In the genomic region with DNA sequence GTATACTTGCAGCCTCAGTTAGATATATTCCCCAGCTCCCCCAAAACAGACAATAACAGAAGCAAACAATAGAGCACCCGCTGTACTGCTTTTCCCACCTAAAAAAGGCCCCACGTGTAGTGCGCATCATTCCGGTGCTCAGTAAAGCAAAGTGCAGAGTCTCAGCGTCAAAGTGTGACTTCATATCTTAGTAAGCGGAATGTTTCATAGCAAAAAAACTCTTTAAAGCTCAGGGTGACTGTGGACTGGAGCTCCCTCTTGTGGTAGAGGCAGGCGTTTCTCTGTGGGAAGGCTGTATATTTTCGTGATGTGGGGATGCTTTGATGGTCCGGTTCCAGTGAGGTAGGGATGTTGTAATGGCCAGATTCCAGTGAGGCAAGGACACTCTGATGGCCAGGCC, we compare ENCODE assay signal across 9 mouse cellular contexts. TPM values are rescaled to one million over a fixed set of nuclear protein-coding genes. Genes with fewer than 3 reads are reported as not detected.
DNase-seq lines count a peak whose midpoint lies in the region; ATAC-seq and TF ChIP-seq lines count a peak whose summit lies in the region.
"Had no signal": no experiment of that assay in that cellular context is flagged by ENCODE, and none has a peak within 500 bp of the region (broad histone marks: within the 10 kb centered on the region; RNA-seq: fewer than 3 reads in every experiment).

No protein-coding gene starts in this region.

- no peak overlapping the region for H3K4me3 ChIP-seq in kidney, embryonic 15.5 days (replicated peaks)
- H3K4me3 ChIP-seq in CH12.LX (replicated peaks in 1 of 3; ENCODE audit: low read depth in 2 of 3, low read length in 2 of 3, poor library complexity in 1 of 3): peak overlapping the region in 1 of 3 experiments; percentile 5
- no peak overlapping the region for H3K4me3 ChIP-seq in embryonic facial prominence, embryonic 11.5 days (ENCODE audit: low read depth, low read length)
- H3K4me3 ChIP-seq: lung, embryonic 15.5 days had no signal

- TF ChIP-seq EP300 in CH12.LX (IDR thresholded peaks at IDR 0.05; ENCODE audit: low read length): no peak; the same call in 1 of the 2 replicates

- dilution Hi-C loops in CH12.LX (cut with MboI; ENCODE audit: extremely low pct_ligation_motif_present, extremely low pct_unique_long_range_greater_than_20kb, low sequenced_read_pairs): no loop called here

- H3K4me1 ChIP-seq in kidney, embryonic 15.5 days: no peaks in the 10 kb centered on the region
- H3K4me1 ChIP-seq in CH12.LX (ENCODE audit: control insufficient read depth in 1 of 2, insufficient read depth in 2 of 2): peaks cover 0 to 11% of the 10 kb centered on the region in 2 experiments; a peak in 2 of 4 replicates
- H3K4me1 ChIP-seq in embryonic facial prominence, embryonic 11.5 days (ENCODE audit: control insufficient read depth, insufficient read depth, low read length): no peaks in the 10 kb centered on the region

- H3K4me2 ChIP-seq in kidney, embryonic 15.5 days: no peak overlapping the region
- no peak overlapping the region for H3K4me2 ChIP-seq in CH12.LX (ENCODE audit: insufficient read depth, low read depth, poor library complexity, severe bottlenecking)
- H3K4me2 ChIP-seq in embryonic facial prominence, embryonic 11.5 days (ENCODE audit: low read depth, low read length): no peak overlapping the region
- H3K4me2 ChIP-seq: lung, embryonic 15.5 days had no signal

- H3K9me3 ChIP-seq in kidney, embryonic 15.5 days (replicated peaks): no peaks in the 10 kb centered on the region
- H3K9me3 ChIP-seq in CH12.LX (replicated peaks; ENCODE audit: low read length): no peaks in the 10 kb centered on the region
- H3K9me3 ChIP-seq in embryonic facial prominence, embryonic 11.5 days (replicated peaks; ENCODE audit: control insufficient read depth, low read length): no peaks in the 10 kb centered on the region
- H3K9me3 ChIP-seq: lung, embryonic 15.5 days had no signal

- peak; percentile 97 for TF ChIP-seq CTCF in CH12.LX (conservative IDR thresholded peaks at IDR 0.05 in 1 of 2, IDR thresholded peaks at IDR 0.05 in 1 of 2; ENCODE audit: low read depth in 2 of 2, low read length in 2 of 2)

- H3K9ac ChIP-seq in kidney, embryonic 15.5 days: no peak overlapping the region
- no peak overlapping the region for H3K9ac ChIP-seq in CH12.LX (ENCODE audit: insufficient read depth, low read depth)
- H3K9ac ChIP-seq in embryonic facial prominence, embryonic 11.5 days (replicated peaks; ENCODE audit: low read length): no peak overlapping the region
- H3K9ac ChIP-seq: lung, embryonic 15.5 days had no signal

- DNase-seq in kidney, adult 11 months: peak; percentile 12
- DNase-seq in CH12.LX (ENCODE audit: extremely low read depth) (peak; percentile 85), ZHBTc4 (ENCODE audit: low read depth, low spot score) (peak; percentile 68)
- DNase-seq in embryonic facial prominence, embryonic 11.5 days (ENCODE audit: low spot score): peak; percentile 60
- DNase-seq in layer of hippocampus, postnatal 36 days: peak; percentile 61 to 63
- peak; percentile 70 for DNase-seq in retina, embryonic 14.5 days (ENCODE audit: low spot score)

- peak; percentile 90 for TF ChIP-seq RAD21 in CH12.LX (IDR thresholded peaks at IDR 0.05; ENCODE audit: low read depth, low read length)

- in situ Hi-C loops in CH12.LX (cut with MboI; ENCODE audit: low pct_ligation_motif_present, low pct_unique_long_range_greater_than_20kb, low sequenced_read_pairs): no loop called here

- no peaks in the 10 kb centered on the region for H3K27me3 ChIP-seq in kidney, embryonic 15.5 days
- H3K27me3 ChIP-seq in CH12.LX (replicated peaks): no peaks in the 10 kb centered on the region
- no peaks in the 10 kb centered on the region for H3K27me3 ChIP-seq in embryonic facial prominence, embryonic 11.5 days (ENCODE audit: control insufficient read depth, insufficient read depth, low read length)
- H3K27me3 ChIP-seq: lung, embryonic 15.5 days had no signal

- 54% methylated on average over 9 of the region's 9 CpGs for WGBS in kidney, embryonic 15.5 days
- WGBS in embryonic facial prominence, embryonic 11.5 days: 55% methylated on average over 9 of the region's 9 CpGs

- TF ChIP-seq POLR2A in CH12.LX (IDR thresholded peaks at IDR 0.05; ENCODE audit: low read depth, low read length): no peak

- no peaks in the 10 kb centered on the region for H3K79me2 ChIP-seq in CH12.LX (replicated peaks; ENCODE audit: control insufficient read depth, extremely low read depth, insufficient read depth, poor library complexity, severe bottlenecking)

- H3K27ac ChIP-seq in kidney, embryonic 15.5 days: no peak overlapping the region
- H3K27ac ChIP-seq in CH12.LX (ENCODE audit: insufficient read depth, low read depth): no peak overlapping the region
- H3K27ac ChIP-seq in embryonic facial prominence, embryonic 11.5 days (replicated peaks; ENCODE audit: low read depth, low read length): no peak overlapping the region
- H3K27ac ChIP-seq: lung, embryonic 15.5 days had no signal

- ATAC-seq in kidney, embryonic 15.5 days (replicated peaks; ENCODE audit: low FRiP score): no peak
- ATAC-seq in embryonic facial prominence, embryonic 11.5 days (replicated peaks; ENCODE audit: insufficient number of reproducible peaks, low FRiP score, low TSS enrichment, low read depth): no peak
- ATAC-seq in granulocyte monocyte progenitor cell, adult 5-6 weeks (replicated peaks; ENCODE audit: poor library complexity, severe bottlenecking): no peak

- H3K36me3 ChIP-seq in kidney, embryonic 15.5 days: peaks cover 38% of the 10 kb centered on the region
- H3K36me3 ChIP-seq in CH12.LX (replicated peaks in 1 of 2; ENCODE audit: control insufficient read depth in 1 of 2, insufficient read depth in 1 of 2, low read length in 1 of 2): peaks cover 19 to 74% of the 10 kb centered on the region in 2 experiments
- no peaks in the 10 kb centered on the region for H3K36me3 ChIP-seq in embryonic facial prominence, embryonic 11.5 days (replicated peaks; ENCODE audit: control insufficient read depth, insufficient read depth, low read depth, low read length)

TF ChIP-seq in CH12.LX, 34 proteins besides CTCF, POLR2A, EP300 and RAD21:
- TF ChIP-seq USF2 (conservative IDR thresholded peaks at IDR 0.05; ENCODE audit: low read depth, low read length) (peak; percentile 23; the same call in 1 of the 2 replicates), GABPA (IDR thresholded peaks at IDR 0.05; ENCODE audit: insufficient replicate concordance, low read depth, low read length) (no peak), UBTF (IDR thresholded peaks at IDR 0.05; ENCODE audit: low read depth, low read length) (no peak), NELFE (IDR thresholded peaks at IDR 0.05; ENCODE audit: low read depth, low read length) (peak; percentile 33; the same call in 1 of the 2 replicates), BHLHE40 (IDR thresholded peaks at IDR 0.05; ENCODE audit: low read depth, low read length) (peak; percentile 75), MAX (IDR thresholded peaks at IDR 0.05; ENCODE audit: low read length) (peak; percentile 90), MAFK (IDR thresholded peaks at IDR 0.05; ENCODE audit: insufficient replicate concordance, low read length) (peak; percentile 45; the same call in 1 of the 2 replicates), RCOR1 (conservative IDR thresholded peaks at IDR 0.05; ENCODE audit: low read depth, low read length) (no peak), MEF2A (IDR thresholded peaks at IDR 0.05; ENCODE audit: borderline replicate concordance, low read depth, low read length) (peak; percentile 42; the same call in 1 of the 2 replicates), MYC (IDR thresholded peaks at IDR 0.05; ENCODE audit: low read depth, low read length) (peak; percentile 86), MXI1 (IDR thresholded peaks at IDR 0.05; ENCODE audit: low read depth, low read length) (peak; percentile 83), MAZ (IDR thresholded peaks at IDR 0.05; ENCODE audit: low read depth, low read length) (no peak), JUN (IDR thresholded peaks at IDR 0.05; ENCODE audit: insufficient read depth, low read depth, low read length) (peak; percentile 61), PAX5 (IDR thresholded peaks at IDR 0.05; ENCODE audit: low read length) (no peak), SIN3A (IDR thresholded peaks at IDR 0.05; ENCODE audit: low read length) (peak; percentile 73; the same call in 1 of the 2 replicates), ZNF384 (IDR thresholded peaks at IDR 0.05; ENCODE audit: low read depth, low read length) (peak; percentile 95), JUND (conservative IDR thresholded peaks at IDR 0.05; ENCODE audit: low read depth, low read length) (0 out of 2 replicates have a peak, but pooled peaks have one; percentile 23), SMC3 (IDR thresholded peaks at IDR 0.05; ENCODE audit: low read depth, low read length) (peak; percentile 91), ETS1 (conservative IDR thresholded peaks at IDR 0.05; ENCODE audit: low read depth, low read length) (peak; percentile 38), IRF4 (IDR thresholded peaks at IDR 0.05; ENCODE audit: low read depth, low read length) (peak; percentile 84), ZC3H11A (IDR thresholded peaks at IDR 0.05; ENCODE audit: low read depth, low read length) (0 out of 2 replicates have a peak, but pooled peaks have one; percentile 38), E2F4 (IDR thresholded peaks at IDR 0.05; ENCODE audit: insufficient replicate concordance, low read depth, low read length) (no peak), TBP (conservative IDR thresholded peaks at IDR 0.05; ENCODE audit: low read depth, low read length) (no peak)

RNA-seq across cellular contexts. Expression of gene Dusp14, which starts 37.1 kb away (rescaled TPM):
- 30.2 and 32.6 TPM in 2 replicates for polyA plus RNA-seq in kidney, embryonic 15.5 days (2015; fragmentation: Nextera tagmentation; extraction: Ambion mirVana)
- total RNA-seq in CH12.LX (2012; rRNA removed) (70.6 and 124 TPM in 2 replicates), CH12.LX (2014; rRNA removed) (101 and 127 TPM in 2 replicates)
- polyA plus RNA-seq in CH12.LX (2012; ENCODE audit: insufficient read length, low read depth): 43.0 and 52.7 TPM in 2 replicates
- 12.2 and 13.8 TPM in 2 replicates for polyA plus RNA-seq in embryonic facial prominence, embryonic 11.5 days (2014; fragmentation: Nextera tagmentation; extraction: Ambion mirVana)
- total RNA-seq in layer of hippocampus, postnatal 36 days (2021): 10 to 100 TPM; 30.2 to 34.3 TPM
- not detected in 2 replicates for total RNA-seq in granulocyte monocyte progenitor cell, adult 5-6 weeks (2014; fragmentation: Nextera tagmentation)
- total RNA-seq in granulocyte monocyte progenitor cell, adult 5-6 weeks (2017): 0.31 TPM in 1 of 2 replicates, not detected in the other

Comparison
In these comparisons a context has a peak if more than half of its experiments do, and no peak if none do; other contexts are left out.
1. DNase-seq: peak in every context shown above with its lines; median percentile 85 in CH12.LX; 70 in retina, embryonic 14.5 days; 68 in ZHBTc4; 62 in layer of hippocampus, postnatal 36 days; 60 in embryonic facial prominence, embryonic 11.5 days; 12 in kidney, adult 11 months.
2. RNA of gene Dusp14, which starts 37.1 kb away (total RNA-seq): 70.6 to 127 TPM in CH12.LX and 30.2 to 34.3 TPM in layer of hippocampus, postnatal 36 days; 0.31 TPM in granulocyte monocyte progenitor cell, adult 5-6 weeks; every median in the first group is over 10 times any median in the second.